Mouse (Mus musculus): ENCODE measurements around the gene Lrrtm4. TPM values are rescaled to one million over a fixed set of nuclear protein-coding genes. Genes with fewer than 3 reads are reported as not detected.

The Lrrtm4 gene
- not detected in 2 replicates for polyA plus RNA-seq (2011; ENCODE audit: insufficient read depth, insufficient read length, low read depth, missing spikeins)

DNA sequence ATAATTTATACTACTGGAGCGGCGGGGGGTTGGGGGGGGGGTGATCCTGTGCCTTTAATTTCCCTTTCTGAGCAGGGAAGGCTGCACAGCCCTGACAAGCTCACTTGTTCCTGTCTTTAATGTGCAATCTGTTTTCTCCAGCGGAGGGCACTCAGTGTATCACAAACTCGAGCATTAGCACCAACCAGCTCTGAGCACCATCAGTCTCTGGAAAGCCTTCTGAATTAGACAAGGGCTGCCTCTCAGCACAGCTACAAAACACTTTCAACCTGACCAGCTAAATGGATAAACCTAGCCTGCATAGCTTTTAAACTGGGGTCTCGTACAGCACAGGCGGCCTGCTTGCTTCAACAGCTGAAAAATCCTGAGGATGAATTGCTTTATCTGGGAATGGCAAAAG is at the start of gene Lrrtm4:
Gene Lrrtm4, plus strand, starts transcription at position 113 of the 400 bp plus-strand sequence.
- no peaks in the 10 kb centered on the region for H3K9me3 ChIP-seq (replicated peaks; ENCODE audit: control insufficient read depth, insufficient read depth, low read length, poor library complexity, severe bottlenecking)
- H3K9ac ChIP-seq (ENCODE audit: low read depth, poor library complexity, severe bottlenecking) = no peak within 1 kb of the TSS
- no peaks in the 10 kb centered on the region for H3K36me3 ChIP-seq (ENCODE audit: control insufficient read depth, insufficient read depth, low read length, poor library complexity, severe bottlenecking)
- H3K4me3 ChIP-seq (ENCODE audit: low read depth, low read length) = no peak within 1 kb of the TSS
- no peak for TF ChIP-seq EP300 (IDR thresholded peaks at IDR 0.05; ENCODE audit: insufficient read depth, low read depth, low read length)
- TF ChIP-seq POLR2A (IDR thresholded peaks at IDR 0.05; ENCODE audit: insufficient read depth, low read length) = no peak
- no peak for TF ChIP-seq CTCF (IDR thresholded peaks at IDR 0.05; ENCODE audit: low read depth, low read length)
- no peak within 1 kb of the TSS for H3K27ac ChIP-seq (ENCODE audit: insufficient read depth, low read length)
- no peaks in the 10 kb centered on the region for H3K27me3 ChIP-seq (ENCODE audit: control insufficient read depth, insufficient read depth, low read length, poor library complexity, severe bottlenecking)
- no peaks in the 10 kb centered on the region for H3K4me1 ChIP-seq (ENCODE audit: control insufficient read depth, insufficient read depth, low read length)

DNA sequence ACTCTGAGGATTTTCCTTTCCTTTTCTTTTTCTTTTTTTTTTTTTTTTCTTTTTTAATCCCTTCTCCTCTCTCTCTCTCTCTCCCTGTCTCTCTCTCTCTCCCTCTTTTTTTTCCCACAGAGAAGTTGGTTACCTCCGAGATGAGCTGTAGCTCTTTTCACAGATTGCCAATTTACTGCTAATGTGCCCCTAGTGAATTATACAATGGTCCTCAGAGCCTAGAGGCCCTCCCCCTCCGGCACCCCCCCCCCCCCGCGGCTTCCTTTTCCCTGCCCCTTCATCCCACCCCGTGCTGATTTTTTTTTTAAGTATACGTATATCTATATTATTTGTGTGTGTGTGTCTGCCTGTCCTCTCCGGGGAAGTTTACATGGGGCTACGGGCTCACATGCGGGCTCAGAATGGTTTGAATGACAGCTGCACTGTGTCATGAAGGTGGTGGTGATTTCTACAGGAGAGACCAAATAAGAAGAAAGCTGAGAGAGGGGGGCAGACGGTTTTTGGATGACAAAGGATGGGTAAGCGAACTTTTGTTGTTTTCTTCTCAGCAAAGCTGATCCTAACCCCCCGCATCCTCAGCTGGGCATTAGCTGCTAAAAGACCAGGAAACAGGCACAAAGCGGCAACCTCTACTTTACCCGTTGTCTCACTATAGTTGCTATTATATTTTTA is 648 bp downstream of the Lrrtm4 start:
- H3K4me1 ChIP-seq (ENCODE audit: control insufficient read depth, insufficient read depth, low read length) = no peaks in the 10 kb centered on the region
- no peak overlapping the region for H3K4me3 ChIP-seq (ENCODE audit: low read depth, low read length)
- no peaks in the 10 kb centered on the region for H3K9me3 ChIP-seq (replicated peaks; ENCODE audit: control insufficient read depth, insufficient read depth, low read length, poor library complexity, severe bottlenecking)
- H3K27me3 ChIP-seq (ENCODE audit: control insufficient read depth, insufficient read depth, low read length, poor library complexity, severe bottlenecking) = no peaks in the 10 kb centered on the region
- TF ChIP-seq CTCF (IDR thresholded peaks at IDR 0.05; ENCODE audit: low read depth, low read length) (no peak), EP300 (IDR thresholded peaks at IDR 0.05; ENCODE audit: insufficient read depth, low read depth, low read length) (no peak), POLR2A (IDR thresholded peaks at IDR 0.05; ENCODE audit: insufficient read depth, low read length) (no peak)
- H3K36me3 ChIP-seq (ENCODE audit: control insufficient read depth, insufficient read depth, low read length, poor library complexity, severe bottlenecking) = no peaks in the 10 kb centered on the region
- H3K27ac ChIP-seq (ENCODE audit: insufficient read depth, low read length) = no peak overlapping the region
- H3K9ac ChIP-seq (ENCODE audit: low read depth, poor library complexity, severe bottlenecking) = no peak overlapping the region

DNA sequence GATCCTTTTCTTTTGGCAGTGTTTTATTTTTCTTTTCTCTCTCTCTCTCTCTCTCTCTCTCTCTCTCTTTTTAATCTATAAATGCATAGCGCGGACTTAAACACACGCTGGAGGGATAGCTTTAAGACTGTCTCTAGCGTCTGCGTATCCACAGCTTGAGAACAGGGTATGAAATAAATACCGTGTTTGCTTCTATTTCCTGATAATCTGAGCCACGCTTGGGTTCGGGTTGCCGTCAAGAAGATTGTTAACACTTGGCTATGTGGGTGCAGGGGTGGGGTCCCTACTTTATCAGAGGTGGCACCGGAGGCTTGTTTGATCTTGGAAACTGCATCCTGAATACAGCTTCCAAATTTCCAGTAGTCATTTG is 1.2 kb downstream of the Lrrtm4 start:
- no peak overlapping the region for H3K9ac ChIP-seq (ENCODE audit: low read depth, poor library complexity, severe bottlenecking)
- TF ChIP-seq POLR2A (IDR thresholded peaks at IDR 0.05; ENCODE audit: insufficient read depth, low read length) (no peak), CTCF (IDR thresholded peaks at IDR 0.05; ENCODE audit: low read depth, low read length) (no peak), EP300 (IDR thresholded peaks at IDR 0.05; ENCODE audit: insufficient read depth, low read depth, low read length) (no peak)
- no peaks in the 10 kb centered on the region for H3K4me1 ChIP-seq (ENCODE audit: control insufficient read depth, insufficient read depth, low read length)
- H3K9me3 ChIP-seq (replicated peaks; ENCODE audit: control insufficient read depth, insufficient read depth, low read length, poor library complexity, severe bottlenecking) = no peaks in the 10 kb centered on the region
- no peak overlapping the region for H3K4me3 ChIP-seq (ENCODE audit: low read depth, low read length)
- H3K27ac ChIP-seq (ENCODE audit: insufficient read depth, low read length) = no peak overlapping the region
- H3K27me3 ChIP-seq (ENCODE audit: control insufficient read depth, insufficient read depth, low read length, poor library complexity, severe bottlenecking) = no peaks in the 10 kb centered on the region
- H3K36me3 ChIP-seq (ENCODE audit: control insufficient read depth, insufficient read depth, low read length, poor library complexity, severe bottlenecking) = no peaks in the 10 kb centered on the region

DNA sequence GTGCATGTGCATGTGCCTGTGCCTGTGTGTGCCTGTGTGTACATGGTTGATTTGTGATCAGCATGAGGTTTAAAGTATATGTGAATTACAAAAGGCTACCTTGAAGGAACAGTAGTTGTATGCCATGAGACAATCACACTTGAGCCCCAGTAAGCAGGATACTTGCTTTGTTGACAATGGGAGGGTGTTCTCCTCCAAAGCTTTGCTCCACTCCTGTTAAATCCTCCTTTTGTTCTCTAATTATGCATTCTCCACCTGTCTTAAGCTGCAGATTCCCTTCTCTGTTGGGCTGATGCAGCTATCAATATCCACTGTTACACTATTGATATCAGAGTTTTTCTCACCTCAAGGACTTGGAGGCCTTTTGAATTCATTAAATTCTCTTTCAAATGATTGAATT is 38.2 kb downstream of the Lrrtm4 start:
- no peaks in the 10 kb centered on the region for H3K4me1 ChIP-seq (ENCODE audit: control insufficient read depth, insufficient read depth, low read length)
- H3K27me3 ChIP-seq (ENCODE audit: control insufficient read depth, insufficient read depth, low read length, poor library complexity, severe bottlenecking) = no peaks in the 10 kb centered on the region
- H3K4me3 ChIP-seq (ENCODE audit: low read depth, low read length) = no peak overlapping the region
- no peaks in the 10 kb centered on the region for H3K36me3 ChIP-seq (ENCODE audit: control insufficient read depth, insufficient read depth, low read length, poor library complexity, severe bottlenecking)
- H3K9me3 ChIP-seq (replicated peaks; ENCODE audit: control insufficient read depth, insufficient read depth, low read length, poor library complexity, severe bottlenecking) = no peaks in the 10 kb centered on the region
- TF ChIP-seq EP300 (IDR thresholded peaks at IDR 0.05; ENCODE audit: insufficient read depth, low read depth, low read length) (no peak), CTCF (IDR thresholded peaks at IDR 0.05; ENCODE audit: low read depth, low read length) (no peak), POLR2A (IDR thresholded peaks at IDR 0.05; ENCODE audit: insufficient read depth, low read length) (no peak)
- no peak overlapping the region for H3K9ac ChIP-seq (ENCODE audit: low read depth, poor library complexity, severe bottlenecking)
- H3K27ac ChIP-seq (ENCODE audit: insufficient read depth, low read length) = no peak overlapping the region

DNA sequence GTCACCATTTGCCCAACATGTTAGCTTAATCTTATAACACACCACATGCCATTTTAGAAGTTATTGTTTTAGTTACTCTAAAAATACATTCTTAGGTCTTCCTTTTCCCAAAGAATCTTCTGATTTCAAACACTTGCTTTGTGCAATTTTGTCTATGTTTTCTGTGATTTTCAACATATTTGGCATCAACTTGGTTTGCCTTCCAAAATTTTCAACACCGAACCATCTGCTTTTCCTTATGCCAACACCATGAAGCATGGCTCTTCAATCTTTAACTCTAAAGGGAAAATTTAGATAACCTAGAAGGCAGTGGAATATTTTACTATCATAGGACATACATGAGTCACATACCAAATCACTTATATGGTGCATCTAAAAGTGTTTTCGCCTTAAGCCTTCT is 59.3 kb downstream of the Lrrtm4 start:
- no peaks in the 10 kb centered on the region for H3K27me3 ChIP-seq (ENCODE audit: control insufficient read depth, insufficient read depth, low read length, poor library complexity, severe bottlenecking)
- no peaks in the 10 kb centered on the region for H3K9me3 ChIP-seq (replicated peaks; ENCODE audit: control insufficient read depth, insufficient read depth, low read length, poor library complexity, severe bottlenecking)
- no peaks in the 10 kb centered on the region for H3K4me1 ChIP-seq (ENCODE audit: control insufficient read depth, insufficient read depth, low read length)
- H3K4me3 ChIP-seq (ENCODE audit: low read depth, low read length) = no peak overlapping the region
- TF ChIP-seq CTCF (IDR thresholded peaks at IDR 0.05; ENCODE audit: low read depth, low read length) (no peak), EP300 (IDR thresholded peaks at IDR 0.05; ENCODE audit: insufficient read depth, low read depth, low read length) (no peak), POLR2A (IDR thresholded peaks at IDR 0.05; ENCODE audit: insufficient read depth, low read length) (no peak)
- H3K27ac ChIP-seq (ENCODE audit: insufficient read depth, low read length) = no peak overlapping the region
- no peak overlapping the region for H3K9ac ChIP-seq (ENCODE audit: low read depth, poor library complexity, severe bottlenecking)
- no peaks in the 10 kb centered on the region for H3K36me3 ChIP-seq (ENCODE audit: control insufficient read depth, insufficient read depth, low read length, poor library complexity, severe bottlenecking)

DNA sequence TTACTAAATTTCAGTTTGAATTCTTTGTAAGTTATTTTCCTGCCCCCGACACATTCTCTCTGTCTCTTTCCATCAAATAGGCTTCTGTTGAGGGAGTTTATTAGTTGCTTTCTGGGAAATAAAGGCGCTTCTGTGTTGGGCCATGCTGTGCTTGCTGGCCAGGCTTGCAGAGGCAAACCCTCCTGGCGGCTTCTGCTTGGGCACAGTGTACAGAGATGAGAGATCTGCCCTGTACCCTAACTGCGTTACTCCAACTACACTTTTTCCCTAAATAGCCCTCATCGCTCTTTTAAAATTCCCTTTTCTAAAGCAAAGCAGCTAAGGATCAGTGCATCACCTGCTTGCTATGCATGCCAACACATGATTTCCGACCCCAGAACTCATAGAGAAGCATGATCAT is 60.6 kb downstream of the Lrrtm4 start:
- TF ChIP-seq EP300 (IDR thresholded peaks at IDR 0.05; ENCODE audit: insufficient read depth, low read depth, low read length) (no peak), CTCF (IDR thresholded peaks at IDR 0.05; ENCODE audit: low read depth, low read length) (no peak), POLR2A (IDR thresholded peaks at IDR 0.05; ENCODE audit: insufficient read depth, low read length) (no peak)
- no peaks in the 10 kb centered on the region for H3K36me3 ChIP-seq (ENCODE audit: control insufficient read depth, insufficient read depth, low read length, poor library complexity, severe bottlenecking)
- H3K9me3 ChIP-seq (replicated peaks; ENCODE audit: control insufficient read depth, insufficient read depth, low read length, poor library complexity, severe bottlenecking) = no peaks in the 10 kb centered on the region
- no peaks in the 10 kb centered on the region for H3K4me1 ChIP-seq (ENCODE audit: control insufficient read depth, insufficient read depth, low read length)
- no peaks in the 10 kb centered on the region for H3K27me3 ChIP-seq (ENCODE audit: control insufficient read depth, insufficient read depth, low read length, poor library complexity, severe bottlenecking)
- no peak overlapping the region for H3K9ac ChIP-seq (ENCODE audit: low read depth, poor library complexity, severe bottlenecking)
- H3K4me3 ChIP-seq (ENCODE audit: low read depth, low read length) = no peak overlapping the region
- H3K27ac ChIP-seq (ENCODE audit: insufficient read depth, low read length) = no peak overlapping the region

All from ES-Bruce4 (cell line).